Mouse (Mus musculus) forebrain, postnatal 0 days (tissue): ENCODE results near the gene Aph1c. TPM values are rescaled to one million over a fixed set of nuclear protein-coding genes. Genes with fewer than 3 reads are reported as not detected.
A peak's percentile ranks its signal among the peaks of the same experiment; 100 is the strongest.

ENCODE experiments used
- ATAC-seq: fragments of 200-750 bp; cut with Nextera tagmentation; 2 replicates; pipeline ENCODE4 v1.8.0; 2017; ENCODE audit warnings: mild to moderate bottlenecking, moderate library complexity
- DNase-seq: peaks from one replicate; pipeline ENCODE4 v3.0.0-alpha.2; 2015
- H3K27ac ChIP-seq: fragments of 300-500 bp; sonication (generic); 2 replicates; pipeline ENCODE4 v1.5.1; 2014; ENCODE audit warnings: low read depth, mild to moderate bottlenecking, antibody characterized with exemption, low read length, moderate library complexity, mixed read lengths
- H3K27me3 ChIP-seq: fragments of 300-500 bp; sonication (generic); 2 replicates; pipeline ENCODE4 v1.6.1; 2014; ENCODE audit warnings: mild to moderate bottlenecking, low read length, mixed read lengths; ENCODE audit not compliant: insufficient read depth
- H3K36me3 ChIP-seq: fragments of 300-500 bp; sonication (generic); 2 replicates; pipeline ENCODE4 v1.6.1; 2014; ENCODE audit warnings: mild to moderate bottlenecking, moderate library complexity; ENCODE audit not compliant: insufficient read depth
- H3K4me1 ChIP-seq: fragments of 300-500 bp; sonication (generic); 2 replicates; pipeline ENCODE4 v1.6.1; 2014; ENCODE audit warnings: antibody characterized with exemption; ENCODE audit not compliant: insufficient read depth
- H3K4me2 ChIP-seq: fragments of 300-500 bp; sonication (generic); 2 replicates; pipeline ENCODE4 v1.6.1; 2014; ENCODE audit warnings: low read depth, mild to moderate bottlenecking, moderate library complexity
- H3K4me3 ChIP-seq: fragments of 300-500 bp; sonication (generic); 2 replicates; pipeline ENCODE4 v1.5.1; 2014; ENCODE audit warnings: low read depth, low read length, mixed read lengths
- H3K9ac ChIP-seq: fragments of 300-500 bp; sonication (generic); 2 replicates; pipeline ENCODE4 v1.6.1; 2014; ENCODE audit warnings: mild to moderate bottlenecking
- H3K9me3 ChIP-seq: fragments of 300-500 bp; sonication (generic); 2 replicates; pipeline ENCODE4 v1.6.1; 2016; ENCODE audit warnings: low read length
- CTCF ChIP-seq: sonication (generic); IDR thresholded peaks from 2 replicates; pipeline ENCODE4 v1.5.1; 2016; ENCODE audit warnings: antibody characterized with exemption, control low read depth, low read depth
- WGBS: fragments of 180-500 bp; shearing (Covaris S2); extraction: QIAGEN DNeasy Blood & Tissue Kit; methylation state at CpG from one replicate; pipeline ENCODE4 v1.1.7; 2014; 5-methylcytosine and 5-hydroxymethylcytosine counted together
- polyA plus RNA-seq: library from polyadenylated mRNA; unstranded; fragments of >200 nt; fragmentation: Nextera tagmentation; extraction: Ambion mirVana; gene quantifications from 2 replicates; pipeline ENCODE4 v1.2.1, GENCODE M21; 2015
- total RNA-seq: library from RNA; depleted of rRNA; stranded (reverse); fragments of >200 nt; gene quantifications from 2 replicates; pipeline ENCODE4 v1.2.3, GENCODE M21; 2014; rRNA removed

Gene Aph1c
- total RNA-seq (1.0 and 2.2 TPM in 2 replicates), polyA plus RNA-seq (2.9 and 3.6 TPM in 2 replicates)

- peak within 1 kb of the TSS; percentile 79 for H3K4me3 ChIP-seq
- H3K4me2 ChIP-seq: peak within 1 kb of the TSS; percentile 78
- peak within 1 kb of the TSS; percentile 40 for H3K27ac ChIP-seq
- no peaks in the 10 kb centered on the region for H3K9me3 ChIP-seq
- peak; percentile 100 for ATAC-seq
- DNase-seq: peak; percentile 98
- no peak for TF ChIP-seq CTCF
- no peaks in the 10 kb centered on the region; the same call in 1 of the 2 replicates for H3K27me3 ChIP-seq
- under 1% methylated on average over 58 of the region's 58 CpGs for WGBS
- H3K4me1 ChIP-seq: peaks cover 10% of the 10 kb centered on the region
- no peaks in the 10 kb centered on the region for H3K36me3 ChIP-seq
- peak within 1 kb of the TSS; percentile 58 for H3K9ac ChIP-seq
These were observed at the start of gene Aph1c for GRCm38 (mm10) chr9:66834318-66835096. TSS of gene Aph1c (minus strand) at chr9:66834726.

- no peak overlapping the region for H3K9ac ChIP-seq
- TF ChIP-seq CTCF: no peak
- H3K36me3 ChIP-seq: no peaks in the 10 kb centered on the region
- no peak overlapping the region for H3K4me3 ChIP-seq
- no peaks in the 10 kb centered on the region for H3K27me3 ChIP-seq
- H3K4me1 ChIP-seq: 0 out of 2 replicates have a peak, but pooled peaks cover 3% of the 10 kb centered on the region
- H3K27ac ChIP-seq: no peak overlapping the region
- no peak overlapping the region for H3K4me2 ChIP-seq
- ATAC-seq (no peak), DNase-seq (no peak)
- no peaks in the 10 kb centered on the region for H3K9me3 ChIP-seq
- WGBS: 89% methylated on average over 5 of the region's 5 CpGs
These were observed 49.0 kb upstream of the Aph1c start for GRCm38 (mm10) chr9:66883500-66883899.

- no peaks in the 10 kb centered on the region for H3K27me3 ChIP-seq
- ATAC-seq (no peak), DNase-seq (no peak)
- WGBS: 76% methylated on average over 8 of the region's 8 CpGs
- no peaks in the 10 kb centered on the region for H3K4me1 ChIP-seq
- H3K4me2 ChIP-seq: no peak overlapping the region
- H3K4me3 ChIP-seq: no peak overlapping the region
- H3K9me3 ChIP-seq: no peaks in the 10 kb centered on the region
- no peaks in the 10 kb centered on the region for H3K36me3 ChIP-seq
- no peak overlapping the region for H3K9ac ChIP-seq
- TF ChIP-seq CTCF: no peak
- no peak overlapping the region for H3K27ac ChIP-seq
These were observed 47.9 kb upstream of the Aph1c start for GRCm38 (mm10) chr9:66882406-66882821.

- H3K4me2 ChIP-seq: no peak overlapping the region
- no peak overlapping the region for H3K9ac ChIP-seq
- H3K36me3 ChIP-seq: no peaks in the 10 kb centered on the region
- no peak overlapping the region for H3K27ac ChIP-seq
- no peaks in the 10 kb centered on the region for H3K9me3 ChIP-seq
- TF ChIP-seq CTCF: no peak
- 79% methylated on average over 3 of the region's 3 CpGs for WGBS
- no peaks in the 10 kb centered on the region for H3K27me3 ChIP-seq
- no peak for DNase-seq
- H3K4me1 ChIP-seq: no peaks in the 10 kb centered on the region
- no peak for ATAC-seq
- no peak overlapping the region for H3K4me3 ChIP-seq
These were observed 47.3 kb upstream of the Aph1c start for GRCm38 (mm10) chr9:66881858-66882257.

GRCm38 (mm10) chr9:66880752-66881151, 46.2 kb upstream of the Aph1c start:
- DNase-seq (no peak), ATAC-seq (no peak)
- Histone ChIP-seq H3K4me1 (no peaks in the 10 kb centered on the region), H3K36me3 (no peaks in the 10 kb centered on the region), H3K27ac (no peak overlapping the region), H3K9ac (no peak overlapping the region), H3K4me3 (no peak overlapping the region), H3K27me3 (no peaks in the 10 kb centered on the region), H3K4me2 (no peak overlapping the region), H3K9me3 (no peaks in the 10 kb centered on the region)
- TF ChIP-seq CTCF: no peak
- WGBS: 90% methylated on average over 2 of the region's 2 CpGs

- 86% methylated on average over 6 of the region's 6 CpGs for WGBS
- 0 out of 2 replicates have a peak, but pooled peaks cover 2% of the 10 kb centered on the region for H3K9me3 ChIP-seq
- DNase-seq: no peak
- no peak for TF ChIP-seq CTCF
- H3K4me2 ChIP-seq: no peak overlapping the region
- ATAC-seq: no peak
- no peaks in the 10 kb centered on the region for H3K27me3 ChIP-seq
- no peak overlapping the region for H3K4me3 ChIP-seq
- no peaks in the 10 kb centered on the region for H3K4me1 ChIP-seq
- H3K36me3 ChIP-seq: no peaks in the 10 kb centered on the region
- no peak overlapping the region for H3K9ac ChIP-seq
- no peak overlapping the region for H3K27ac ChIP-seq
These were observed 45.0 kb upstream of the Aph1c start for GRCm38 (mm10) chr9:66879486-66879885.

GRCm38 (mm10) chr9:66878899-66879298, 44.4 kb upstream of the Aph1c start:
- Histone ChIP-seq H3K36me3 (no peaks in the 10 kb centered on the region), H3K27me3 (no peaks in the 10 kb centered on the region), H3K4me2 (no peak overlapping the region), H3K4me3 (no peak overlapping the region), H3K9me3 (0 out of 2 replicates have a peak, but pooled peaks cover 3% of the 10 kb centered on the region), H3K27ac (no peak overlapping the region), H3K4me1 (no peaks in the 10 kb centered on the region), H3K9ac (no peak overlapping the region)
- DNase-seq: no peak
- no peak for TF ChIP-seq CTCF
- 76% methylated on average over 3 of the region's 3 CpGs for WGBS
- ATAC-seq: no peak
